ENCODE assay signal across 10 mouse cellular contexts in the genomic region with DNA sequence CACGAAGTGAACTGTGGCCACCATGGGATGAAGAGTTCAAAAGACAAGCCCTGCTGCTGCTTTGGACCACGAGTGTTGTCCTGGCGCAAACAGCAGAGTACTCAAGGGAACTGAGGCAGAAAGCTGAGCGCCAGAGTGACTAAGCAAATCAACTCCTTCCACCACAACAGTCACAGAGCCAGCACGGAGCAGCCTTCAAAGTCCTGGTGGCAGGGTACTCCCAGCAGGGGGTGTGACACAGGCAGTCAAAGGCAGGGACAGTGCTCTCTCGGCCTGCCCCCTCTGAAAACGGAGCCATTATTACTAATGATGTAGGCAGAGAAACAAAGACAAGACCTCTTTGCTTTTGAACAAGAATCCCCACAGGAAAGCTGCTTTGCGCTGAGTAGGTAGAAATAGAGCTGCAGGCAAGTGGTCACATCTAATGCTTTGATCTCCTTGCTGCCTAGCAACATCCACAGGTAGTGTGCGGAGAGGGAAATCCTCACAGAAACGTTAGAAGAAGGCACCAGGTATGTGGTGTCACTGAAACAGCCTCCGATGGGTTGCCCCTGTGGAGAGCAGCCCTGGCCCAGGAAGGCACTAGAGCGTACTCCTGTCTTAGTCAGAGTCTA. TPM values are rescaled to one million over a fixed set of nuclear protein-coding genes. Genes with fewer than 3 reads are reported as not detected.
DNase-seq lines count a peak whose midpoint lies in the region; ATAC-seq and TF ChIP-seq lines count a peak whose summit lies in the region.
"Had no signal": no experiment of that assay in that cellular context is flagged by ENCODE, and none has a peak within 500 bp of the region (broad histone marks: within the 10 kb centered on the region; RNA-seq: fewer than 3 reads in every experiment).

No protein-coding gene starts in this region.

- no peak overlapping the region for H3K9ac ChIP-seq in lung, embryonic 14.5 days
- H3K9ac ChIP-seq in hindbrain, postnatal 0 days (replicated peaks; ENCODE audit: low read length): no peak overlapping the region
- no peak overlapping the region for H3K9ac ChIP-seq in stomach, postnatal 0 days (ENCODE audit: low read length)
- H3K9ac ChIP-seq: limb, embryonic 13.5 days had no signal

- no peaks in the 10 kb centered on the region for H3K27me3 ChIP-seq in lung, embryonic 14.5 days (ENCODE audit: insufficient read depth, low read length)
- H3K27me3 ChIP-seq in hindbrain, postnatal 0 days (ENCODE audit: insufficient read depth, low read length): no peaks in the 10 kb centered on the region
- no peaks in the 10 kb centered on the region for H3K27me3 ChIP-seq in stomach, postnatal 0 days (ENCODE audit: control insufficient read depth, insufficient read depth, low read length)
- H3K27me3 ChIP-seq: limb, embryonic 13.5 days had no signal

- no peaks in the 10 kb centered on the region for H3K9me3 ChIP-seq in lung, embryonic 14.5 days (ENCODE audit: low read depth, low read length)
- H3K9me3 ChIP-seq in hindbrain, postnatal 0 days (ENCODE audit: low read length): no peaks in the 10 kb centered on the region
- H3K9me3 ChIP-seq in stomach, postnatal 0 days (ENCODE audit: control insufficient read depth, low read length): no peaks in the 10 kb centered on the region
- H3K9me3 ChIP-seq: limb, embryonic 13.5 days had no signal

- DNase-seq in lung, embryonic 14.5 days: peak; percentile 11
- no peak for DNase-seq in lung, adult 2 months
- peak; percentile 28 for DNase-seq in brain, embryonic 18.5 days (ENCODE audit: low read depth, low spot score)
- no peak for DNase-seq in hindbrain, postnatal 0 days (ENCODE audit: low spot score)
- DNase-seq in stomach, postnatal 0 days (ENCODE audit: low spot score): no peak
- DNase-seq in left cerebral cortex, postnatal 10 days (ENCODE audit: extremely low spot score in 1 of 2, low spot score in 2 of 2): no peak
- DNase-seq: adrenal gland, postnatal 36 days; cerebellum, postnatal 36 days had no signal

- no peak for TF ChIP-seq EP300 in stomach, postnatal 0 days (optimal IDR thresholded peaks at IDR 0.05)

- H3K36me3 ChIP-seq in lung, embryonic 14.5 days (ENCODE audit: insufficient read depth): no peaks in the 10 kb centered on the region
- no peaks in the 10 kb centered on the region for H3K36me3 ChIP-seq in hindbrain, postnatal 0 days (ENCODE audit: insufficient read depth, low read length)
- H3K36me3 ChIP-seq in stomach, postnatal 0 days (ENCODE audit: control insufficient read depth, insufficient read depth, low read length): no peaks in the 10 kb centered on the region
- H3K36me3 ChIP-seq: limb, embryonic 13.5 days had no signal

- intact Hi-C loops in left cerebral cortex, postnatal 10 days (cut with DNase I): no loop called here

- no peak for ATAC-seq in lung, embryonic 14.5 days (ENCODE audit: insufficient read depth)
- ATAC-seq in hindbrain, postnatal 0 days: no peak
- ATAC-seq in stomach, postnatal 0 days (ENCODE audit: low FRiP score, low TSS enrichment): no peak
- ATAC-seq in megakaryocyte progenitor cell, adult 5-6 weeks (replicated peaks; ENCODE audit: poor library complexity): no peak

- TF ChIP-seq CTCF in lung, embryonic 14.5 days (IDR thresholded peaks at IDR 0.05; ENCODE audit: low read depth): no peak
- no peak for TF ChIP-seq CTCF in lung, adult 2 months (IDR thresholded peaks at IDR 0.05; ENCODE audit: insufficient read depth, low read length)
- TF ChIP-seq CTCF in hindbrain, postnatal 0 days (IDR thresholded peaks at IDR 0.05; ENCODE audit: low read depth): no peak
- peak; percentile 27 for TF ChIP-seq CTCF in stomach, postnatal 0 days (IDR thresholded peaks at IDR 0.05; ENCODE audit: low read depth)

- no peak overlapping the region for H3K4me3 ChIP-seq in lung, embryonic 14.5 days (ENCODE audit: low read depth, low read length)
- no peak overlapping the region for H3K4me3 ChIP-seq in lung, adult 2 months (replicated peaks; ENCODE audit: extremely low read depth, low read depth, low read length)
- no peak overlapping the region for H3K4me3 ChIP-seq in hindbrain, postnatal 0 days (ENCODE audit: low read length)
- H3K4me3 ChIP-seq in stomach, postnatal 0 days (ENCODE audit: low read depth, low read length): no peak overlapping the region
- H3K4me3 ChIP-seq: limb, embryonic 13.5 days had no signal

- WGBS in lung, embryonic 14.5 days: 24% methylated on average over 12 of the region's 12 CpGs
- WGBS in lung, adult 2 months: 43% methylated on average over 12 of the region's 12 CpGs
- WGBS in hindbrain, postnatal 0 days: 18% methylated on average over 12 of the region's 12 CpGs
- WGBS in stomach, postnatal 0 days: 41% methylated on average over 12 of the region's 12 CpGs

- no peak overlapping the region for H3K4me2 ChIP-seq in lung, embryonic 14.5 days
- H3K4me2 ChIP-seq in hindbrain, postnatal 0 days (ENCODE audit: low read depth, low read length): peak overlapping the region; percentile 23
- H3K4me2 ChIP-seq in stomach, postnatal 0 days (replicated peaks; ENCODE audit: low read depth): no peak overlapping the region
- H3K4me2 ChIP-seq: limb, embryonic 13.5 days had no signal

- no peaks in the 10 kb centered on the region for H3K4me1 ChIP-seq in lung, embryonic 14.5 days (ENCODE audit: insufficient read depth)
- no peaks in the 10 kb centered on the region for H3K4me1 ChIP-seq in lung, adult 2 months (ENCODE audit: control insufficient read depth, insufficient read depth, low read length)
- H3K4me1 ChIP-seq in hindbrain, postnatal 0 days (ENCODE audit: insufficient read depth, low read length): no peaks in the 10 kb centered on the region; the same call in 1 of the 2 replicates
- no peaks in the 10 kb centered on the region for H3K4me1 ChIP-seq in stomach, postnatal 0 days (replicated peaks; ENCODE audit: control insufficient read depth, insufficient read depth)
- H3K4me1 ChIP-seq: limb, embryonic 13.5 days had no signal

- no peak for TF ChIP-seq POLR2A in lung, adult 2 months (IDR thresholded peaks at IDR 0.05; ENCODE audit: borderline replicate concordance, extremely low read depth, low read depth, low read length)

- no peak overlapping the region for H3K27ac ChIP-seq in lung, embryonic 14.5 days (ENCODE audit: low read depth)
- H3K27ac ChIP-seq in hindbrain, postnatal 0 days: no peak overlapping the region
- no peak overlapping the region for H3K27ac ChIP-seq in stomach, postnatal 0 days (replicated peaks)
- H3K27ac ChIP-seq: limb, embryonic 13.5 days had no signal

RNA-seq across cellular contexts. Expression of gene Egln3, which starts 56.6 kb away (rescaled TPM):
- 11.4 and 15.5 TPM in 2 replicates for polyA plus RNA-seq in lung, embryonic 14.5 days (2014; fragmentation: Nextera tagmentation; extraction: Ambion mirVana)
- 1.9 and 9.2 TPM in 2 replicates for polyA plus RNA-seq in lung, adult 2 months (2012; rRNA removed)
- 8.3 and 8.5 TPM in 2 replicates for total RNA-seq in hindbrain, postnatal 0 days (2014; rRNA removed)
- polyA plus RNA-seq in hindbrain, postnatal 0 days (2015; fragmentation: Nextera tagmentation; extraction: Ambion mirVana): 5.4 and 5.8 TPM in 2 replicates
- polyA plus RNA-seq in stomach, postnatal 0 days (2015; fragmentation: Nextera tagmentation; extraction: Ambion mirVana): 78.8 and 80.3 TPM in 2 replicates
- total RNA-seq in left cerebral cortex, postnatal 10 days (2021): 10 to 100 TPM; 12.2 to 13.6 TPM
- 48.4 and 55.3 TPM in 2 replicates for total RNA-seq in megakaryocyte progenitor cell, adult 5-6 weeks (2015)
- total RNA-seq in megakaryocyte progenitor cell, adult 5-6 weeks (2017): 21.5 and 23.6 TPM in 2 replicates

Comparison
In these comparisons a context has a peak if more than half of its experiments do, and no peak if none do; other contexts are left out.
1. DNase-seq: peak in lung, embryonic 14.5 days (single experiment) and brain, embryonic 18.5 days (single experiment); none in lung, adult 2 months (single experiment), hindbrain, postnatal 0 days (single experiment), stomach, postnatal 0 days (single experiment) and left cerebral cortex, postnatal 10 days (0 of 2).